Mouse (Mus musculus): Measurements from ENCODE around the gene Ccdc153.

GRCm38 (mm10) chr9:44238501-44239190 lies 1.8 kb upstream of the Ccdc153 start:
- no peak for TF ChIP-seq CTCF (IDR thresholded peaks at IDR 0.05; ENCODE audit: low read depth)
- no peak for TF ChIP-seq EP300 (IDR thresholded peaks at IDR 0.05; ENCODE audit: low read depth)

Data from liver, embryonic 14.5 days (tissue).